In the genomic region with DNA sequence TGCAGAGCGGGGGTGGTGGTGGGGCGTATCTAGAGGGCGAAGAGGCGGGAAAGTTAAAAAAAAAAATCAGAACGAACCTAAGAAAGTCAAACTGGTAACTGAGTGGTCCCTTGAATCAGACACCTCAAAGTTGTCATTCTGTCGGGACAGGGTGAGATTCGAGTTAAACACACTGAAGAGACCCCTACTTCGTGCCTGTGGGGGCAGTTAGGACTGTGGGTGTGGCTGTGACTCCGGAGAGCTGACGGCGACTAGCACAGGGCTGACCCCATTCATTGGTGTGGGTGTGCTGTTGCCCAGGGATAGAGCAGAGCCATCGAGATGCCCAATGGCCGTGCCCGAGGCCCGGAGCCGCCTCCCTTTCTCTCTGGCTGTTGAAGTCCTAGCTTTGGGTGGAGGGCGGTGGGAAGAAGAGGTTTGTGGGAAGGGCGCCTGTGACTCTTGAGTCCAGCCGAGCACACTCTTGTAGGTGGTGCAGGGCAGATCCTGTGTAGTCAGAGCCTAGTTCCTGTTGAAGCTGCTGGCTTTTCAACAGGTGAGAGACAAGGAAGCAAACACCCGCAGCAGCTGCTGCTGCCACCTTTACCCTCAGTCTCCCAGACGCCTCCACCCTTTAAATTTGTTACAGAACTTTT, we compare ENCODE assay signal across 7 mouse cellular contexts. TPM values are rescaled to one million over a fixed set of nuclear protein-coding genes. Genes with fewer than 3 reads are reported as not detected.
DNase-seq lines count a peak whose midpoint lies in the region; ATAC-seq and TF ChIP-seq lines count a peak whose summit lies in the region.

No protein-coding gene starts in this region.

- no peak for ATAC-seq in embryonic facial prominence, embryonic 12.5 days (ENCODE audit: insufficient number of reproducible peaks, insufficient read depth, low FRiP score, low TSS enrichment)
- ATAC-seq in intestine, postnatal 0 days, result peak; percentile 70
- ATAC-seq in midbrain, embryonic 13.5 days, result peak; percentile 65

- peak overlapping the region; percentile 100 for H3K4me2 ChIP-seq in embryonic facial prominence, embryonic 12.5 days (replicated peaks)
- H3K4me2 ChIP-seq in intestine, postnatal 0 days (replicated peaks; ENCODE audit: low read depth), result peak overlapping the region; percentile 100
- H3K4me2 ChIP-seq in midbrain, embryonic 13.5 days (replicated peaks), result peak overlapping the region; percentile 100

- no peaks in the 10 kb centered on the region for H3K9me3 ChIP-seq in embryonic facial prominence, embryonic 12.5 days
- no peaks in the 10 kb centered on the region for H3K9me3 ChIP-seq in intestine, postnatal 0 days (ENCODE audit: control insufficient read depth)
- no peaks in the 10 kb centered on the region for H3K9me3 ChIP-seq in midbrain, embryonic 13.5 days

- DNase-seq in thymus, adult 18-20 months, result peak; percentile 12 to 23
- no peak for DNase-seq in thymus, postnatal 10 days (ENCODE audit: low spot score in 2 of 2)
- no peak for DNase-seq in urinary bladder, adult 2 months (ENCODE audit: low spot score)
- no peak for DNase-seq in gastrocnemius, postnatal 36 days

- intact Hi-C loops in gastrocnemius, postnatal 36 days (cut with DNase I), result no loop called here

- peak overlapping the region; percentile 57 for H3K9ac ChIP-seq in embryonic facial prominence, embryonic 12.5 days
- H3K9ac ChIP-seq in intestine, postnatal 0 days (ENCODE audit: low read depth, low read length), result peak overlapping the region; percentile 69; the same call in 1 of the 2 replicates
- peak overlapping the region; percentile 75 for H3K9ac ChIP-seq in midbrain, embryonic 13.5 days (replicated peaks)

- H3K36me3 ChIP-seq in embryonic facial prominence, embryonic 12.5 days, result no peaks in the 10 kb centered on the region
- no peaks in the 10 kb centered on the region for H3K36me3 ChIP-seq in intestine, postnatal 0 days (ENCODE audit: control insufficient read depth, insufficient read depth)
- H3K36me3 ChIP-seq in midbrain, embryonic 13.5 days, result no peaks in the 10 kb centered on the region

- peak overlapping the region; percentile 69 for H3K4me3 ChIP-seq in embryonic facial prominence, embryonic 12.5 days
- peak overlapping the region; percentile 72 for H3K4me3 ChIP-seq in intestine, postnatal 0 days (ENCODE audit: low read depth, low read length)
- H3K4me3 ChIP-seq in midbrain, embryonic 13.5 days (replicated peaks), result peak overlapping the region; percentile 75

- WGBS in embryonic facial prominence, embryonic 12.5 days, result 2% methylated on average over 21 of the region's 21 CpGs
- WGBS in intestine, postnatal 0 days, result 6% methylated on average over 21 of the region's 21 CpGs
- WGBS in midbrain, embryonic 13.5 days, result 2% methylated on average over 21 of the region's 21 CpGs

- peaks cover 49% of the 10 kb centered on the region for H3K27me3 ChIP-seq in embryonic facial prominence, embryonic 12.5 days
- no peaks in the 10 kb centered on the region for H3K27me3 ChIP-seq in intestine, postnatal 0 days (replicated peaks; ENCODE audit: control insufficient read depth, insufficient read depth, low read length)
- H3K27me3 ChIP-seq in midbrain, embryonic 13.5 days, result peaks cover 56% of the 10 kb centered on the region

- TF ChIP-seq CTCF in intestine, postnatal 0 days (IDR thresholded peaks at IDR 0.05; ENCODE audit: low read depth), result no peak

- peaks cover 18% of the 10 kb centered on the region; the same call in 1 of the 2 replicates for H3K4me1 ChIP-seq in embryonic facial prominence, embryonic 12.5 days
- peaks cover 3% of the 10 kb centered on the region; the same call in 1 of the 2 replicates for H3K4me1 ChIP-seq in intestine, postnatal 0 days (replicated peaks; ENCODE audit: control insufficient read depth, insufficient read depth, low read length)
- H3K4me1 ChIP-seq in midbrain, embryonic 13.5 days (replicated peaks), result peaks cover 24% of the 10 kb centered on the region

- no peak overlapping the region for H3K27ac ChIP-seq in embryonic facial prominence, embryonic 12.5 days
- H3K27ac ChIP-seq in intestine, postnatal 0 days (ENCODE audit: low read depth, low read length), result no peak overlapping the region
- no peak overlapping the region for H3K27ac ChIP-seq in midbrain, embryonic 13.5 days

RNA-seq across cellular contexts. Expression of gene Galnt12, which starts 0.8 kb away (rescaled TPM):
- polyA plus RNA-seq in embryonic facial prominence, embryonic 12.5 days (2016; fragmentation: Nextera tagmentation; extraction: Ambion mirVana), result 3.6 and 4.9 TPM in 2 replicates
- 16.5 and 19.2 TPM in 2 replicates for polyA plus RNA-seq in intestine, postnatal 0 days (2015; fragmentation: Nextera tagmentation; extraction: Ambion mirVana)
- polyA plus RNA-seq in midbrain, embryonic 13.5 days (2015; fragmentation: Nextera tagmentation; extraction: Ambion mirVana), result 2.7 and 5.6 TPM in 2 replicates
- 3.7 and 3.9 TPM in 2 replicates for polyA plus RNA-seq in urinary bladder, adult 2 months (2012; rRNA removed)
- not detected for total RNA-seq in gastrocnemius, postnatal 36 days (2021)

RNA-seq across cellular contexts. Expression of gene Anks6, which starts 35.3 kb away (rescaled TPM):
- polyA plus RNA-seq in embryonic facial prominence, embryonic 12.5 days (2016; fragmentation: Nextera tagmentation; extraction: Ambion mirVana), result 8.4 and 9.5 TPM in 2 replicates
- polyA plus RNA-seq in intestine, postnatal 0 days (2015; fragmentation: Nextera tagmentation; extraction: Ambion mirVana), result 1.2 and 1.3 TPM in 2 replicates
- polyA plus RNA-seq in midbrain, embryonic 13.5 days (2015; fragmentation: Nextera tagmentation; extraction: Ambion mirVana), result 3.9 and 4.4 TPM in 2 replicates
- polyA plus RNA-seq in urinary bladder, adult 2 months (2012; rRNA removed), result 4.9 and 5.9 TPM in 2 replicates
- 1 to 10 TPM; 1.3 TPM for total RNA-seq in gastrocnemius, postnatal 36 days (2021)

Comparison
In these comparisons a context has a peak if more than half of its experiments do, and no peak if none do; other contexts are left out.
1. DNase-seq: peak in thymus, adult 18-20 months (2 of 2); none in thymus, postnatal 10 days (0 of 2), urinary bladder, adult 2 months (single experiment) and gastrocnemius, postnatal 36 days (0 of 2).
2. Peak in every context shown above with its lines, with median percentiles within 50 percentile points of each other: H3K4me2 ChIP-seq, H3K4me3 ChIP-seq and H3K9ac ChIP-seq.